Mouse (Mus musculus) intestine, embryonic 16.5 days (tissue): Measurements from ENCODE around the gene Ankrd13c. TPM values are rescaled to one million over a fixed set of nuclear protein-coding genes. Genes with fewer than 3 reads are reported as not detected.

Experiments used
- ATAC-seq: fragments of 200-750 bp; cut with Nextera tagmentation; 2 replicates; pipeline ENCODE4 v1.8.0; 2017; ENCODE audit warnings: moderate TSS enrichment, moderate library complexity
- H3K27ac ChIP-seq: fragments of 300-500 bp; sonication (generic); 2 replicates; pipeline ENCODE4 v1.5.1; 2014; ENCODE audit warnings: mild to moderate bottlenecking, low read length
- H3K27me3 ChIP-seq: fragments of 300-500 bp; sonication (generic); replicated peaks from 2 replicates; pipeline ENCODE4 v1.6.1; 2014; ENCODE audit warnings: low read length, control low read depth, mixed read lengths; ENCODE audit not compliant: control insufficient read depth, insufficient read depth
- H3K36me3 ChIP-seq: fragments of 300-500 bp; sonication (generic); 2 replicates; pipeline ENCODE4 v1.6.1; 2014; ENCODE audit warnings: low read length, control low read depth; ENCODE audit not compliant: control insufficient read depth, insufficient read depth
- H3K4me1 ChIP-seq: fragments of 300-500 bp; sonication (generic); 2 replicates; pipeline ENCODE4 v1.6.1; 2014; ENCODE audit warnings: low read length, control low read depth, mixed read lengths; ENCODE audit not compliant: control insufficient read depth, insufficient read depth
- H3K4me2 ChIP-seq: fragments of 300-500 bp; sonication (generic); 2 replicates; pipeline ENCODE4 v1.6.1; 2014; ENCODE audit warnings: low read depth, low read length, control low read depth
- H3K4me3 ChIP-seq: fragments of 300-500 bp; sonication (generic); 2 replicates; pipeline ENCODE4 v1.5.1; 2014; ENCODE audit warnings: mild to moderate bottlenecking, low read length
- H3K9ac ChIP-seq: fragments of 300-500 bp; sonication (generic); 2 replicates; pipeline ENCODE4 v1.6.1; 2014; ENCODE audit warnings: low read depth, low read length
- H3K9me3 ChIP-seq: fragments of 300-500 bp; sonication (generic); 2 replicates; pipeline ENCODE4 v1.6.1; 2016; ENCODE audit warnings: low read length, control low read depth; ENCODE audit not compliant: control insufficient read depth
- WGBS: fragments of 180-500 bp; shearing (Covaris S2); extraction: QIAGEN DNeasy Blood & Tissue Kit; methylation state at CpG from one replicate; pipeline ENCODE4 v1.1.7; 2014; 5-methylcytosine and 5-hydroxymethylcytosine counted together
- polyA plus RNA-seq: library from polyadenylated mRNA; unstranded; fragments of >200 nt; fragmentation: Nextera tagmentation; extraction: Ambion mirVana; gene quantifications from 2 replicates; pipeline ENCODE4 v1.2.1, GENCODE M21; 2015

Ankrd13c gene
- polyA plus RNA-seq, 1 experiment from 2014 or later, result 15.8 TPM

DNA sequence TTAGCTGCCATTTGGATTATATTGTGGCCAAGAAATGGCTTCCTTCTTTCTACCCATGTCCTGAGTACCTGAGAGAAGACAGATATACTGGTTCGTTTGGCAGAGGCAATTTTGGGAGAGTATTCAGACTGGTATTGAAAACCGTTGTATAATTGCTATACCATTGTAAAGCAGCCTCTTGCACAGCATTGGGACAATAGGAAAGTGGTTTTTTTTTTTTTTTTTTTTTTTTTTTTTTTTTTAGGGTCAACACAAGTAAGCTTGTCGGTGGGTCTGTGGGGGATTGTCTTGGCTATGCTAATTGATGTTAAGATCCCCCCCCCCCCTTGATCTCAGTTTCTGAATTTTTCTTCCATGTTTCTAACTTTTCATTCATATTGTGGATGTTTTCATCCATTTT, 91.1 kb downstream of the Ankrd13c start:
- no peak overlapping the region for H3K4me2 ChIP-seq
- H3K4me3 ChIP-seq, result no peak overlapping the region
- peaks cover 8% of the 10 kb centered on the region for H3K4me1 ChIP-seq
- no peak for ATAC-seq
- H3K9me3 ChIP-seq, result no peaks in the 10 kb centered on the region
- H3K27me3 ChIP-seq, result no peaks in the 10 kb centered on the region
- no peaks in the 10 kb centered on the region for H3K36me3 ChIP-seq
- H3K9ac ChIP-seq, result no peak overlapping the region
- 79% methylated on average over 3 of the region's 3 CpGs for WGBS
- no peak overlapping the region for H3K27ac ChIP-seq

DNA sequence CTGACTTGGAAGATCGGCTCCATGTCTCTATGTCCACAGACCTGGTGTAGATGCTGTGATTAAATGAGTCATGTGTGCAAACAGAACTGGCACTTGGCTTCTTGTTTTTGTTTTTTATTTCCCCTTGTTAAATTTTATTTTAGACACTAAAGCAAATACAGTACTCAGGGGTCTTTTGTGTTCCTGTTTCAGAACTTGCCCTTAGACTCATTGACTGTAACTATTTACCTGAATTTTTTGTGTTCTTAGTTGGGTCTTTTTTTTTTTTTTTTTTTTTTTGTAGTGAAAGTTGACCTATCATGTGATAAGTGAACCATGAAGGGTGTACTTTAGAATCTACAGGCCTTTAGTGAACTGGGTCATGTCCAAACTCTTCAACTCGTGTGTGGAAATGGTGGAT, 93.7 kb downstream of the Ankrd13c start:
- no peak overlapping the region for H3K27ac ChIP-seq
- peaks cover 3% of the 10 kb centered on the region; the same call in 1 of the 2 replicates for H3K4me1 ChIP-seq
- WGBS, result 88% methylated on average over 2 of the region's 2 CpGs
- H3K27me3 ChIP-seq, result no peaks in the 10 kb centered on the region
- no peak overlapping the region for H3K9ac ChIP-seq
- H3K9me3 ChIP-seq, result no peaks in the 10 kb centered on the region
- no peak for ATAC-seq
- no peaks in the 10 kb centered on the region for H3K36me3 ChIP-seq
- no peak overlapping the region for H3K4me2 ChIP-seq
- no peak overlapping the region for H3K4me3 ChIP-seq

DNA sequence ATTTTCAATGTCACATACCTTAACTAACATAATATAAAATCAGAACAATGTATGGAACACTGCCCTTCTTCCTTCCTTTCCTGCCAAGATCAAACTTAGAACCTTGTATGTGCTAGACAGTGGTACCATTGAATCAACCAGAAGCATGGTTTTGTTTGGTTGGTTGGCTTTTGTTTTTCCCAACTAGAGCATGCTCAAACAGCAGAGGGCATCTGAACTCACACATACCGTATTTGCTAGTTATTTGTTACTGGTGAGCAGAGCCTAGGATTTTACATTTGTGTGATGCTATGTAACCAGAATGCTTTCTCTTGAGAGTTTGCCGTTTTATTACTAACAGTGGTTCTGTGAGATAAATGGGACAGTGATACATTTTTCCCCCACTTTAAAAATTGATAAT, 102.5 kb downstream of the Ankrd13c start:
- H3K27me3 ChIP-seq, result no peaks in the 10 kb centered on the region
- no peak for ATAC-seq
- no peaks in the 10 kb centered on the region for H3K4me1 ChIP-seq
- whole genome bisulfite sequencing, result 87% methylated on average over 2 of the region's 2 CpGs
- H3K27ac ChIP-seq, result no peak overlapping the region
- H3K9ac ChIP-seq, result no peak overlapping the region
- no peaks in the 10 kb centered on the region for H3K9me3 ChIP-seq
- H3K4me3 ChIP-seq, result no peak overlapping the region
- no peak overlapping the region for H3K4me2 ChIP-seq
- H3K36me3 ChIP-seq, result no peaks in the 10 kb centered on the region

Other genes with a start within 250 kb of the Ankrd13c start
- gene Cth, start 22.2 kb upstream of the Ankrd13c start, polyA plus RNA-seq, result 70.8 and 74.7 TPM in 2 replicates
- 161 and 179 TPM in 2 replicates for gene Srsf11, start 89.4 kb downstream of the Ankrd13c start, polyA plus RNA-seq
- gene Lrrc40, start 89.4 kb downstream of the Ankrd13c start, polyA plus RNA-seq, result 44.3 and 46.3 TPM in 2 replicates